Mouse (Mus musculus): Measurements from ENCODE around the gene Trim40.

DNA sequence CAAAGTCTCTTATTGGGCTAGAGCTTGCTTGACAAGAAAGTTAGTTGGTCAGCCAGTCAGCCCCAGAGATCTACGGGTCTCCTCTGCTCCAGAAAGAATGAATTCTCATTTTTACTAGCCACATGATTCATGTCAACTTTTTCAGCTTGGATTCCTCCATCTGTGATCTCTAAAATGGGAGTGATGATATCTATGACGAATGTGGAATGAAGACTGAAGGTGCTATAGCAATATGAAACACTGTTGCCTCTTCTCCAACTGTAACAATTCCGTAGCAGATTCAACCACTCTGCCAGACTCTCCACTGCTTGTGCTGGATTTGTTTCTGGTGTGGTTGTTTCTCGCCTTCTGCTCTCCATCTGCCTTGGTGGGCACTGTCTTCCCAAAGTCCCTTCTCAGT, 41.2 kb upstream of the Trim40 start:
- TF ChIP-seq CTCF (IDR thresholded peaks at IDR 0.05; ENCODE audit: control insufficient read depth, insufficient read depth, low read length) (no peak), POLR2A (IDR thresholded peaks at IDR 0.05; ENCODE audit: borderline replicate concordance, control insufficient read depth, low read depth, low read length) (no peak)

Measured in bone marrow, adult 2 months (tissue).